Mouse (Mus musculus) gastrocnemius, postnatal 4 days (tissue): ENCODE data around the gene Trhr2. TPM values are rescaled to one million over a fixed set of nuclear protein-coding genes. Genes with fewer than 3 reads are reported as not detected.

ENCODE experiments used
- DNase-seq, 2 experiments: peaks; one replicate each; pipeline ENCODE4 v3.0.0; 2021 to 2022; ENCODE audit warnings: low spot score in 2 of 2, mixed read lengths in 2 of 2
- total RNA-seq, 2 experiments: library from RNA; stranded (reverse); gene quantifications; 2 replicates each; pipeline ENCODE4 v1.2.3; 2021

The Trhr2 gene
- total RNA-seq, 2 experiments from 2014 or later, result not detected

GRCm38 (mm10) chr8:122307836-122308235 lies 52.7 kb downstream of the Trhr2 start:
- DNase-seq, result no peak

Other genes starting within 250 kb of the Trhr2 start
- 10 to 100 TPM; 10.6 to 13.6 TPM for gene Zfpm1, start 78.6 kb downstream of the Trhr2 start, total RNA-seq
- gene Zc3h18, start 15.9 kb upstream of the Trhr2 start, total RNA-seq, result 10 to 100 TPM; 37.2 to 42.8 TPM
- gene Il17c, start 61.3 kb upstream of the Trhr2 start, total RNA-seq, result not detected
- 10 to 100 TPM; 51.7 to 64.2 TPM for gene Cyba, start 72.2 kb upstream of the Trhr2 start, total RNA-seq
- gene Mvd, start 82.7 kb upstream of the Trhr2 start, total RNA-seq, result 10 to 100 TPM; 14.7 to 18.4 TPM
- 1 to 10 TPM; 4.9 to 7.7 TPM for gene Snai3, start 100.0 kb upstream of the Trhr2 start, total RNA-seq
- gene Rnf166, start 115.3 kb upstream of the Trhr2 start, total RNA-seq, result 10 to 100 TPM; 36.9 to 40.1 TPM
- gene Ctu2, start 115.4 kb upstream of the Trhr2 start, total RNA-seq, result 10 to 100 TPM; 18.3 to 18.9 TPM
- 10 to 100 TPM; 51.5 to 54.6 TPM for gene Piezo1, start 190.6 kb upstream of the Trhr2 start, total RNA-seq
- gene Cdt1, start 207.3 kb upstream of the Trhr2 start, total RNA-seq, result 10 to 100 TPM; 14.7 to 17.1 TPM
- 10 to 100 TPM; 37.0 to 40.0 TPM for gene Aprt, start 216.2 kb upstream of the Trhr2 start, total RNA-seq